Mouse (Mus musculus) CH12.LX (cell line): Measurements from ENCODE around the gene Npas3. TPM values are rescaled to one million over a fixed set of nuclear protein-coding genes. Genes with fewer than 3 reads are reported as not detected.
A peak's percentile ranks its signal among the peaks of the same experiment; 100 is the strongest.

Experiments
- DNase-seq: peaks from one replicate; pipeline ENCODE4 v3.0.0-alpha.2; 2013; ENCODE audit errors: extremely low read depth
- H3K27ac ChIP-seq: 2 replicates; pipeline ENCODE4 v1.5.1; 2012; ENCODE audit warnings: low read depth, mild to moderate bottlenecking, control low read depth, moderate library complexity; ENCODE audit not compliant: insufficient read depth
- H3K27me3 ChIP-seq: replicated peaks from 2 replicates; pipeline ENCODE3; 2012; ENCODE audit warnings: inconsistent platforms
- H3K36me3 ChIP-seq, 2 experiments: replicated peaks in 1 of 2; 2 replicates each; pipeline versions ENCODE3 to v1.6.1; 2012; ENCODE audit warnings: inconsistent platforms in 1 of 2, low read length in 1 of 2, mild to moderate bottlenecking in 1 of 2, mixed read lengths in 1 of 2, moderate library complexity in 1 of 2; ENCODE audit not compliant: control insufficient read depth in 1 of 2, insufficient read depth in 1 of 2
- H3K4me1 ChIP-seq, 2 experiments: 2 replicates each; pipeline ENCODE4 v1.6.1; 2012; ENCODE audit warnings: inconsistent platforms in 1 of 2, moderate library complexity in 1 of 2; ENCODE audit not compliant: insufficient read depth in 2 of 2, control insufficient read depth in 1 of 2
- H3K4me2 ChIP-seq: 2 replicates; pipeline ENCODE4 v1.6.1; 2012; ENCODE audit warnings: low read depth, mild to moderate bottlenecking, control low read depth; ENCODE audit not compliant: poor library complexity, insufficient read depth, severe bottlenecking
- H3K4me3 ChIP-seq, 3 experiments: fragments of 150-350 bp in 1 of 3; sonication (generic) in 1 of 3; replicated peaks in 1 of 3; 2 replicates each; pipeline versions ENCODE3 to v1.5.1; 2011 to 2012; ENCODE audit warnings: low read depth in 2 of 3, low read length in 2 of 3, mild to moderate bottlenecking in 2 of 3, moderate library complexity in 2 of 3, control low read depth in 1 of 3, improper control_type of control experiment in 1 of 3, inconsistent platforms in 1 of 3, mixed read lengths in 1 of 3; ENCODE audit not compliant: poor library complexity in 1 of 3
- H3K79me2 ChIP-seq: replicated peaks from 2 replicates; pipeline ENCODE4 v1.6.1; 2012; ENCODE audit warnings: mild to moderate bottlenecking, moderate library complexity; ENCODE audit not compliant: control insufficient read depth, poor library complexity, insufficient read depth, severe bottlenecking; ENCODE audit errors: extremely low read depth
- H3K9ac ChIP-seq: 2 replicates; pipeline ENCODE4 v1.6.1; 2012; ENCODE audit warnings: low read depth, mild to moderate bottlenecking, control low read depth, moderate library complexity; ENCODE audit not compliant: insufficient read depth
- H3K9me3 ChIP-seq: replicated peaks from 2 replicates; pipeline ENCODE3; 2012; ENCODE audit warnings: low read length, inconsistent platforms, mixed read lengths
- BHLHE40 ChIP-seq: IDR thresholded peaks from 2 replicates; pipeline ENCODE4 v1.6.1; 2011; ENCODE audit warnings: mild to moderate bottlenecking, low read depth, low read length, improper control_type of control experiment
- CHD2 ChIP-seq: IDR thresholded peaks from 2 replicates; pipeline ENCODE4 v1.6.1; 2011; ENCODE audit warnings: low read length, improper control_type of control experiment
- CTCF ChIP-seq, 2 experiments: IDR thresholded peaks in 1 of 2; conservative IDR thresholded peaks in 1 of 2; 2 replicates each; pipeline ENCODE4 v1.5.1; 2011 to 2012; ENCODE audit warnings: low read depth in 2 of 2, low read length in 2 of 2, improper control_type of control experiment in 1 of 2, inconsistent platforms in 1 of 2, mild to moderate bottlenecking in 1 of 2, moderate library complexity in 1 of 2
- EP300 ChIP-seq: IDR thresholded peaks from 2 replicates; pipeline ENCODE4 v1.6.1; 2011; ENCODE audit warnings: low read length, improper control_type of control experiment
- HCFC1 ChIP-seq: IDR thresholded peaks from 2 replicates; pipeline ENCODE4 v1.6.1; 2012; ENCODE audit warnings: low read depth, mild to moderate bottlenecking, inconsistent platforms, low read length, improper control_type of control experiment
- IRF4 ChIP-seq: IDR thresholded peaks from 2 replicates; pipeline ENCODE4 v1.6.1; 2014; ENCODE audit warnings: low read depth, mild to moderate bottlenecking, inconsistent platforms, low read length, improper control_type of control experiment
- JUN ChIP-seq: IDR thresholded peaks from 2 replicates; pipeline ENCODE4 v1.6.1; 2011; ENCODE audit warnings: low read depth, mild to moderate bottlenecking, low read length, improper control_type of control experiment, moderate library complexity; ENCODE audit not compliant: insufficient read depth
- MAFK ChIP-seq: IDR thresholded peaks from 2 replicates; pipeline ENCODE4 v1.6.1; 2011; ENCODE audit warnings: low read length, improper control_type of control experiment; ENCODE audit not compliant: insufficient replicate concordance
- MAX ChIP-seq: IDR thresholded peaks from 2 replicates; pipeline ENCODE4 v1.6.1; 2011; ENCODE audit warnings: low read length, improper control_type of control experiment
- MYC ChIP-seq: IDR thresholded peaks from 2 replicates; pipeline ENCODE4 v1.6.1; 2011; ENCODE audit warnings: low read depth, mild to moderate bottlenecking, improper control_type of control experiment, low read length
- NRF1 ChIP-seq: IDR thresholded peaks from 2 replicates; pipeline ENCODE4 v1.6.1; 2014; ENCODE audit warnings: low read depth, mild to moderate bottlenecking, inconsistent platforms, low read length, improper control_type of control experiment, moderate library complexity
- PAX5 ChIP-seq: IDR thresholded peaks from 2 replicates; pipeline ENCODE4 v1.6.1; 2012; ENCODE audit warnings: low read length, inconsistent platforms, mixed read lengths
- POLR2AphosphoS2 ChIP-seq: IDR thresholded peaks from 2 replicates; pipeline ENCODE4 v1.6.1; 2011; ENCODE audit warnings: low read depth, low read length, improper control_type of control experiment
- RAD21 ChIP-seq: IDR thresholded peaks from 2 replicates; pipeline ENCODE4 v1.6.1; 2011; ENCODE audit warnings: low read depth, mild to moderate bottlenecking, low read length, improper control_type of control experiment, moderate library complexity
- RCOR1 ChIP-seq: conservative IDR thresholded peaks from 2 replicates; pipeline ENCODE4 v1.6.1; 2012; ENCODE audit warnings: low read depth, mild to moderate bottlenecking, inconsistent platforms, low read length, improper control_type of control experiment
- SMC3 ChIP-seq: IDR thresholded peaks from 2 replicates; pipeline ENCODE4 v1.6.1; 2011; ENCODE audit warnings: low read depth, low read length, improper control_type of control experiment
- TCF12 ChIP-seq: IDR thresholded peaks from 2 replicates; pipeline ENCODE4 v1.6.1; 2014; ENCODE audit warnings: low read depth, mild to moderate bottlenecking, inconsistent platforms, low read length, improper control_type of control experiment
- UBTF ChIP-seq: IDR thresholded peaks from 2 replicates; pipeline ENCODE4 v1.6.1; 2012; ENCODE audit warnings: low read depth, mild to moderate bottlenecking, inconsistent platforms, low read length, improper control_type of control experiment, moderate library complexity
- USF1 ChIP-seq: IDR thresholded peaks from 2 replicates; pipeline ENCODE4 v1.6.1; 2014; ENCODE audit warnings: low read depth, mild to moderate bottlenecking, inconsistent platforms, low read length, improper control_type of control experiment
- ZC3H11A ChIP-seq: IDR thresholded peaks from 2 replicates; pipeline ENCODE4 v1.6.1; 2012; ENCODE audit warnings: low read depth, mild to moderate bottlenecking, inconsistent platforms, low read length, improper control_type of control experiment
- ZMIZ1 ChIP-seq: IDR thresholded peaks from 2 replicates; pipeline ENCODE4 v1.6.1; 2012; ENCODE audit warnings: low read depth, mild to moderate bottlenecking, inconsistent platforms, low read length, improper control_type of control experiment
- dilution Hi-C: fragments of 300-500 bp; cut with MboI; formaldehyde crosslinking; loops from 2 replicates; pipeline ENCODE4 v1.14.3; 2020; ENCODE audit warnings: low sequenced_read_pairs; ENCODE audit not compliant: extremely low pct_unique_long_range_greater_than_20kb, extremely low pct_ligation_motif_present
- in situ Hi-C: fragments of 300-500 bp; cut with MboI; formaldehyde crosslinking; loops from 3 replicates; pipeline ENCODE4 v1.14.3; 2019; ENCODE audit warnings: low sequenced_read_pairs, low pct_ligation_motif_present, low pct_unique_long_range_greater_than_20kb, mixed read lengths
- polyA plus RNA-seq: library from polyadenylated mRNA; unstranded; fragments of >175 nt; gene quantifications from 2 replicates; pipeline ENCODE4 v1.2.1, GENCODE M21; 2012; ENCODE audit warnings: low read depth; ENCODE audit not compliant: insufficient read length
- total RNA-seq, 2 experiments: library from RNA; depleted of rRNA; stranded (reverse); fragments of 300-350 nt in 1 of 2; fragments of >200 nt in 1 of 2; gene quantifications; 2 replicates each; pipeline ENCODE4 v1.2.3; 2012 to 2014

The Npas3 gene
- total and polyA plus RNA-seq, 3 experiments, result 0.13 TPM; not detected in 1

DNA sequence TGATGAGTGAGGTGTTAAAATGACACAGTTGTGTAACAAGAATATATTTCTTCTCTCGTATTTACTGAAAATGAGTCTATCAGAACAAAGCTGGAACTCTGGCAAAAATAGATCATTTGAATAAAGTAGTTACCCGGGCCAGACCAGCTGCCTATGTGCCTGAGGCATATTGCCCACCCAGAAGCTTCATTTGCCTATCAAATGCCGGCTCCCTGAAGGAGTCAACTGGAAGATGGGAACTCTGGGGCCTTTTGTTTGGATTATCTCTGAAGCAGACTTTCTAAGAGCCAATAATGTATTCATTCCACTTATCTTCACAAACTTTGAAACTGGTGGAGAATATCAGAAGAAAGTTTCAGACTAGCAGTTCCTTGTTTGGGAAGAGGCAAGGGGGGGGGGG is 862.5 kb downstream of the Npas3 start:
- no peak for DNase-seq
- Histone ChIP-seq H3K9ac (no peak overlapping the region), H3K4me2 (0 out of 2 replicates have a peak overlapping the region, but pooled peaks have one; percentile 1), H3K4me3 (no peak overlapping the region), H3K36me3 (no peaks in the 10 kb centered on the region), H3K27me3 (no peaks in the 10 kb centered on the region), H3K4me1 (peaks cover 4 to 18% of the 10 kb centered on the region in 2 experiments; a peak in 3 of 4 replicates), H3K9me3 (no peaks in the 10 kb centered on the region), H3K27ac (no peak overlapping the region), H3K79me2 (no peaks in the 10 kb centered on the region)
- dilution Hi-C loops (no loop called here), in situ Hi-C loops (no loop called here)
- TF ChIP-seq CTCF (conservative IDR thresholded peaks at IDR 0.05 in 1 of 2, IDR thresholded peaks at IDR 0.05 in 1 of 2; ENCODE audit: low read depth in 2 of 2, low read length in 2 of 2), result no peak
- TF ChIP-seq USF1, result no peak
- TF ChIP-seq PAX5, result no peak
- no peak for TF ChIP-seq MAX
- no peak for TF ChIP-seq UBTF
- no peak for TF ChIP-seq EP300
- no peak for TF ChIP-seq RAD21
- TF ChIP-seq POLR2AphosphoS2, result no peak
- TF ChIP-seq CHD2, result no peak

GRCm38 (mm10) chr12:54120386-54120785 is 871.9 kb downstream of the Npas3 start:
- Histone ChIP-seq H3K36me3 (no peaks in the 10 kb centered on the region), H3K4me2 (no peak overlapping the region), H3K79me2 (no peaks in the 10 kb centered on the region), H3K4me3 (no peak overlapping the region), H3K9me3 (no peaks in the 10 kb centered on the region), H3K9ac (no peak overlapping the region), H3K27me3 (no peaks in the 10 kb centered on the region), H3K27ac (no peak overlapping the region), H3K4me1 (peaks cover 3 to 4% of the 10 kb centered on the region in 2 experiments; a peak in 2 of 4 replicates)
- DNase-seq, result no peak
- dilution Hi-C loops (no loop called here), in situ Hi-C loops (no loop called here)
- TF ChIP-seq MYC (no peak), HCFC1 (no peak), PAX5 (no peak), UBTF (no peak), SMC3 (no peak), MAFK (no peak), TCF12 (no peak), IRF4 (no peak), ZC3H11A (no peak), BHLHE40 (no peak), ZMIZ1 (no peak), NRF1 (no peak), JUN (no peak), RCOR1 (no peak), CHD2 (no peak)
